28 mouse cellular contexts compared by ENCODE assay signal in genomic region chr3:39388491-39388890, GRCm38 (mm10).
"Had no signal": no experiment of that assay in that cellular context is flagged by ENCODE, and none has a peak within 500 bp of the region (broad histone marks: within the 10 kb centered on the region; RNA-seq: fewer than 3 reads in every experiment).

No protein-coding gene starts in this region.

- H3K27me3 ChIP-seq: embryonic facial prominence, embryonic 12.5 days; embryonic facial prominence, embryonic 13.5 days; embryonic facial prominence, embryonic 15.5 days; forebrain, embryonic 12.5 days; forebrain, embryonic 13.5 days; forebrain, embryonic 15.5 days had no signal

- H3K4me2 ChIP-seq: embryonic facial prominence, embryonic 12.5 days; embryonic facial prominence, embryonic 13.5 days; embryonic facial prominence, embryonic 15.5 days; forebrain, embryonic 12.5 days; forebrain, embryonic 13.5 days; forebrain, embryonic 15.5 days had no signal

- DNase-seq: cerebellum, adult 8-10 months; cerebellum, adult 9-10 months; cerebellum, adult 9-11 months; cerebellum, postnatal 10 days; cerebellum, postnatal 14 days; cerebellum, postnatal 25 days; cerebellum, postnatal 36 days; embryo, embryonic 11 days; forebrain, postnatal 0 days; gastrocnemius, adult 2 months; gastrocnemius, postnatal 10 days; gastrocnemius, postnatal 14 days; gastrocnemius, postnatal 25 days; gastrocnemius, postnatal 36 days; heart, adult 11 months; heart, adult 18-20 months; heart, adult 2 months had no signal

- H3K9ac ChIP-seq: embryonic facial prominence, embryonic 12.5 days; embryonic facial prominence, embryonic 13.5 days; embryonic facial prominence, embryonic 15.5 days; forebrain, embryonic 12.5 days; forebrain, embryonic 13.5 days; forebrain, embryonic 15.5 days; forebrain, postnatal 0 days had no signal

- ATAC-seq: forebrain, embryonic 13.5 days; forebrain, embryonic 14.5 days; forebrain, embryonic 15.5 days; forebrain, embryonic 16.5 days; forebrain, postnatal 0 days had no signal

- H3K27ac ChIP-seq: embryonic facial prominence, embryonic 10.5 days; embryonic facial prominence, embryonic 12.5 days; embryonic facial prominence, embryonic 13.5 days; embryonic facial prominence, embryonic 15.5 days; forebrain, embryonic 10.5 days; forebrain, embryonic 12.5 days; forebrain, embryonic 13.5 days; forebrain, embryonic 15.5 days; gastrocnemius, adult 2 months; heart, adult 2 months had no signal

- H3K36me3 ChIP-seq: embryonic facial prominence, embryonic 10.5 days; embryonic facial prominence, embryonic 12.5 days; embryonic facial prominence, embryonic 13.5 days; embryonic facial prominence, embryonic 15.5 days; forebrain, embryonic 10.5 days; forebrain, embryonic 12.5 days; forebrain, embryonic 15.5 days had no signal

- H3K4me3 ChIP-seq: embryonic facial prominence, embryonic 10.5 days; embryonic facial prominence, embryonic 12.5 days; embryonic facial prominence, embryonic 13.5 days; embryonic facial prominence, embryonic 15.5 days; erythroblast, embryonic 14.5 days; forebrain, embryonic 10.5 days; forebrain, embryonic 12.5 days; forebrain, embryonic 13.5 days; forebrain, embryonic 15.5 days; gastrocnemius, adult 2 months; heart, adult 2 months had no signal

- H3K9me3 ChIP-seq: embryonic facial prominence, embryonic 10.5 days; embryonic facial prominence, embryonic 12.5 days; embryonic facial prominence, embryonic 13.5 days; embryonic facial prominence, embryonic 15.5 days; forebrain, embryonic 10.5 days; forebrain, embryonic 12.5 days; forebrain, embryonic 13.5 days; forebrain, embryonic 15.5 days had no signal

- H3K4me1 ChIP-seq: embryonic facial prominence, embryonic 10.5 days; embryonic facial prominence, embryonic 12.5 days; embryonic facial prominence, embryonic 13.5 days; embryonic facial prominence, embryonic 15.5 days; forebrain, embryonic 10.5 days; forebrain, embryonic 12.5 days; forebrain, embryonic 13.5 days; forebrain, embryonic 15.5 days had no signal
